Mouse (Mus musculus) intestine, postnatal 0 days (tissue): ENCODE measurements around the gene Setd6. TPM values are rescaled to one million over a fixed set of nuclear protein-coding genes. Genes with fewer than 3 reads are reported as not detected.

Experiments used
- ATAC-seq: fragments of 200-750 bp; cut with Nextera tagmentation; 2 replicates; pipeline ENCODE4 v1.8.0; 2017; ENCODE audit warnings: mild to moderate bottlenecking, moderate TSS enrichment, moderate library complexity
- H3K27ac ChIP-seq: fragments of 300-500 bp; sonication (generic); 2 replicates; pipeline ENCODE4 v1.5.1; 2014; ENCODE audit warnings: mild to moderate bottlenecking, low read depth, low read length, moderate library complexity
- H3K27me3 ChIP-seq: fragments of 300-500 bp; sonication (generic); replicated peaks from 2 replicates; pipeline ENCODE4 v1.6.1; 2014; ENCODE audit warnings: low read length, mixed read lengths; ENCODE audit not compliant: control insufficient read depth, insufficient read depth
- H3K36me3 ChIP-seq: fragments of 300-500 bp; sonication (generic); 2 replicates; pipeline ENCODE4 v1.6.1; 2014; ENCODE audit warnings: mild to moderate bottlenecking, moderate library complexity; ENCODE audit not compliant: control insufficient read depth, insufficient read depth
- H3K4me1 ChIP-seq: fragments of 300-500 bp; sonication (generic); replicated peaks from 2 replicates; pipeline ENCODE4 v1.6.1; 2014; ENCODE audit warnings: antibody characterized with exemption, low read length, mixed read lengths; ENCODE audit not compliant: control insufficient read depth, insufficient read depth
- H3K4me2 ChIP-seq: fragments of 300-500 bp; sonication (generic); replicated peaks from 2 replicates; pipeline ENCODE4 v1.6.1; 2014; ENCODE audit warnings: low read depth, mild to moderate bottlenecking, moderate library complexity
- H3K4me3 ChIP-seq: fragments of 300-500 bp; sonication (generic); 2 replicates; pipeline ENCODE4 v1.5.1; 2014; ENCODE audit warnings: low read depth, low read length
- H3K9ac ChIP-seq: fragments of 300-500 bp; sonication (generic); 2 replicates; pipeline ENCODE4 v1.6.1; 2014; ENCODE audit warnings: mild to moderate bottlenecking, low read depth, low read length
- H3K9me3 ChIP-seq: fragments of 300-500 bp; sonication (generic); 2 replicates; pipeline ENCODE4 v1.6.1; 2016; ENCODE audit warnings: mixed run types; ENCODE audit not compliant: control insufficient read depth
- CTCF ChIP-seq: sonication (generic); IDR thresholded peaks from 2 replicates; pipeline ENCODE4 v1.5.1; 2016; ENCODE audit warnings: low read depth, mild to moderate bottlenecking, control low read depth, antibody characterized with exemption, moderate library complexity
- WGBS: fragments of 180-500 bp; shearing (Covaris S2); extraction: QIAGEN DNeasy Blood & Tissue Kit; methylation state at CpG from one replicate; pipeline ENCODE4 v1.1.7; 2014; 5-methylcytosine and 5-hydroxymethylcytosine counted together
- polyA plus RNA-seq: library from polyadenylated mRNA; unstranded; fragments of >200 nt; fragmentation: Nextera tagmentation; extraction: Ambion mirVana; gene quantifications from 2 replicates; pipeline ENCODE4 v1.2.1, GENCODE M21; 2015

Gene Setd6
- polyA plus RNA-seq, 1 experiment from 2014 or later = 8.2 TPM

GRCm38 (mm10) chr8:95677591-95678023 is 38.1 kb upstream of the Setd6 start:
- Histone ChIP-seq H3K9me3 (no peaks in the 10 kb centered on the region), H3K4me3 (peak overlapping the region; percentile 59), H3K27me3 (peaks cover 54% of the 10 kb centered on the region), H3K4me1 (0 out of 2 replicates have a peak, but pooled peaks cover 3% of the 10 kb centered on the region), H3K27ac (no peak overlapping the region), H3K36me3 (no peaks in the 10 kb centered on the region), H3K9ac (peak overlapping the region; percentile 40), H3K4me2 (peak overlapping the region; percentile 91)
- no peak for TF ChIP-seq CTCF
- ATAC-seq = peak; percentile 42
- 1% methylated on average over 19 of the region's 48 CpGs for WGBS

DNA sequence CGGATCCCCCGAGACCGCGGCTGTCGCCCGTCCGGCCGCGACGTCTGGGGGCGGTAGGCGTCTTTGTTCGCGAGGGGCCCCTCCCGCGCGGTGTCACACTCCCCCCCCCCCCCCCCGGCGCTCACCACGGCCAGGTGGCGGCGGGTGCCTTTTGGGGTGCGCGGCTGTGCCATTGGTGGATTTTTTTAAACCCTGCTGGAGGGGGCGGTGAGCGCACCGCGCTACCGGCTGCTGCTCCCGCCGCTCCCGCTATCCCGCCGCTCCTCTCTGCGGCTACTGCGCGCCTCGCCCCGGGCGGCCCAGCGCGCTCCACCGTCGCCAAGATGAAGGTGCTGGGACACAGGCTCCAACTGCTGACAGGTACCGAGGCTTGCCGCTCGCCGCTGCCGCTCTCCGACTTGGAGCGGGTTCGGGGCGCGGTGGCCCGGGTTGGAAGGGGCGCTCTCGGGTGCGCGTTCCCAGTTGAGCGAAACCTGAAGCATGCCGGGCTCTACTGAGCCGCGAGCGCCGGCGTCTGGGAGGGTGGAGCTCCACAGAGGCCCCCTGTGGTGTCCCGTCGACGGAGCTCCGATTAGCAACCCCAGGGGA is 37.6 kb upstream of the Setd6 start:
- peak overlapping the region; percentile 59 for H3K4me3 ChIP-seq
- no peak overlapping the region for H3K27ac ChIP-seq
- H3K9me3 ChIP-seq = no peaks in the 10 kb centered on the region
- TF ChIP-seq CTCF = no peak
- peak overlapping the region; percentile 91 for H3K4me2 ChIP-seq
- H3K9ac ChIP-seq = peak overlapping the region; percentile 40
- peak; percentile 32; the same call in 1 of the 2 replicates for ATAC-seq
- H3K36me3 ChIP-seq = no peaks in the 10 kb centered on the region
- 0 out of 2 replicates have a peak, but pooled peaks cover 3% of the 10 kb centered on the region for H3K4me1 ChIP-seq
- H3K27me3 ChIP-seq = peaks cover 54% of the 10 kb centered on the region
- under 1% methylated on average over 45 of the region's 70 CpGs for WGBS

DNA sequence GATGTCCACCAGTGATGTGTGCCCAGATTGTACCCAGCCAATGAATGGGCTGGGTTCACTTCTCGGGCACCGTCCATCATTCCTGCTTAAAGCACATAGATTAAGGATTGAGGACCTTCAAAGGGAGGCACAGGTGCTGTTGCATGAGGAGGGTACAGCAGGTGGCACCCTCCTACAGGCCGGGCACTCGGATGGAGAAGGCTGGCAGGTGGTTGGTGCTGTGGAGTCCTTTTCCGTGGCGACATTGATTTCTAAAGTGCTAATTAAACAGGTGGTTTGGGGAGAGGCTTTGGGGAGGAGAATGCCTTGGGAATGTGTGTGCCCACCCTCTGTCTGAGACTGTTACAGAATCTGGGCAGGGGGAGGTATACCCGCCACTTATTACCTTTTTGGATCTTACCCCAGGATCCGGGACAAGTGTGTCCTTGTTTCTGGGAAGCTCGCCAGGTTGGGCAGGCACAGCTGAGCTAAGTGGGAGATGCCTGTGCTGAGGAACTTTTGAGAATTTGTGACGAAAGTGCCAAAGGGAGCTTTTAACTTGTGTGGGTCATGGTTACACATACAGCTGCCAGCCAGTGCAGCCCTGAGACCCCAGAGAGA is 27.5 kb upstream of the Setd6 start:
- no peak for ATAC-seq
- Histone ChIP-seq H3K27ac (no peak overlapping the region), H3K27me3 (no peaks in the 10 kb centered on the region), H3K9me3 (no peaks in the 10 kb centered on the region), H3K36me3 (no peaks in the 10 kb centered on the region), H3K4me1 (no peaks in the 10 kb centered on the region), H3K9ac (no peak overlapping the region), H3K4me3 (no peak overlapping the region), H3K4me2 (no peak overlapping the region)
- TF ChIP-seq CTCF = no peak
- 70% methylated on average over 10 of the region's 10 CpGs for WGBS

- Histone ChIP-seq H3K9me3 (no peaks in the 10 kb centered on the region), H3K36me3 (no peaks in the 10 kb centered on the region), H3K4me2 (no peak overlapping the region), H3K4me3 (no peak overlapping the region), H3K27me3 (peaks cover 13% of the 10 kb centered on the region; the same call in 1 of the 2 replicates), H3K4me1 (no peaks in the 10 kb centered on the region), H3K27ac (no peak overlapping the region), H3K9ac (no peak overlapping the region)
- no peak for ATAC-seq
- no peak for TF ChIP-seq CTCF
- WGBS = 72% methylated on average over 13 of the region's 13 CpGs
Measured at GRCm38 (mm10) chr8:95690929-95691541, 24.6 kb upstream of the Setd6 start.

DNA sequence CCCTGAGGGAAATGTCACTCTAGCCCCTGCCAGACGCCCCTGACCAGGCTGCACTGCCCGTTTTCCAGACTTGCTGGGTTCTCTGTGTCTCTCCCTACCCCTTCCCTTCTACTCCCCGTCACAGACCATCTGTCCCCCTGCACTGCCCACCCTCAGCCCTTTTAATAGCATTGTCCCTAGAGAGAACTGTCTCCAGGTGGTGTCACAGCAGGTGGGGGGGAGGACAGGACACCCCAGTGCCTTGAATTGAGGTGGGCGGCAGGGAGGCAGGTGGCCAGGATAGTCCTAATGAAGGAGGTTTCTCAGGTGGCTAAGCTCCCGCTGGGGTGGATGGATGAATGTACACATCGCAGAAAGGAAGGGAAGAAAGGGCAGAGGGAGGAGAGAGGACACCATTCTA is 21.1 kb upstream of the Setd6 start:
- ATAC-seq = no peak
- 20% methylated on average over 6 of the region's 6 CpGs for WGBS
- no peak overlapping the region for H3K4me3 ChIP-seq
- H3K4me1 ChIP-seq = no peaks in the 10 kb centered on the region
- H3K27me3 ChIP-seq = peaks cover 22% of the 10 kb centered on the region; the same call in 1 of the 2 replicates
- H3K36me3 ChIP-seq = no peaks in the 10 kb centered on the region
- H3K27ac ChIP-seq = no peak overlapping the region
- no peak for TF ChIP-seq CTCF
- H3K9ac ChIP-seq = no peak overlapping the region
- no peaks in the 10 kb centered on the region for H3K9me3 ChIP-seq
- H3K4me2 ChIP-seq = no peak overlapping the region

DNA sequence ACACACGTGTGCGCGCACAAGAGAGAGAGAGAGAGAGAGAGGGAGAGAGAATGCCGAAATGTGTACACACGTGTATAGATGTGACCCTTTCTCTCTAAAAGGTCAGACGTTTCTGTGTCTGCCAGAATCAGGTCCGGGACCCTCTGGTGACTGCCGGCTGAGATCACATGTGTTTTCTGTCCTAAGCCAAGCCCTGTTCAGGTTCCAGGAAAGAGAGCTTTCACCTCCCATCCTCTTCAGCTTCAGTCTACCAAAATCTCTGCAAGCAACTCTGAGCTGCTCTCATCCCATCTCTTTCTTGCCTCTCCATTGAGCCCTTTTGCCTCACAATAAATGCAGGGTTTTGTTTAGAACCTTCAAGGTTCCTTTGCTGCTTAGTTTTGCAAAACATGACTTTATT is 19.0 kb upstream of the Setd6 start:
- no peak overlapping the region for H3K4me2 ChIP-seq
- H3K36me3 ChIP-seq = no peaks in the 10 kb centered on the region
- no peak overlapping the region for H3K4me3 ChIP-seq
- no peak for ATAC-seq
- TF ChIP-seq CTCF = no peak
- H3K9me3 ChIP-seq = no peaks in the 10 kb centered on the region
- no peak overlapping the region for H3K9ac ChIP-seq
- H3K27ac ChIP-seq = no peak overlapping the region
- peaks cover 31% of the 10 kb centered on the region; the same call in 1 of the 2 replicates for H3K27me3 ChIP-seq
- no peaks in the 10 kb centered on the region for H3K4me1 ChIP-seq
- WGBS = 59% methylated on average over 8 of the region's 8 CpGs
